ENCODE assay signal across 27 mouse cellular contexts in the genomic region with DNA sequence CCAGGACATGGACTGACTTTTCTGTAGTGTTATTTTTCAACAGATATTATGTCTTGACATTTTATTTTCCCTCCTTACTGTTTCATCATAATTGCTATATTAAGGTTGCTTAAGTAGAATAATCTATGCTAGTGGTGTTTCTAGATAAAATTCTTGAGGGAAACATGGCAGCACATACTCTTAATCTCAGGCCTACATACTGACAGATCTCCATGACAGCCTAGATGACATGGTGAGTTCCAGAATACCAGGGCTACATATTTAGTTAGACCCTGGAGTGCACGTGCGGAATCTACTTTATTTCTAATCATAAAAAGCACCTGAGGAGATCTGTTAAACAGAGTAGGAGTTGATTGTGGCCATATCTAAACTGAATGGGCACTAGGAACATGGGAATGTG. TPM values are rescaled to one million over a fixed set of nuclear protein-coding genes. Genes with fewer than 3 reads are reported as not detected.
DNase-seq lines count a peak whose midpoint lies in the region; ATAC-seq and TF ChIP-seq lines count a peak whose summit lies in the region.
"Had no signal": no experiment of that assay in that cellular context is flagged by ENCODE, and none has a peak within 500 bp of the region (broad histone marks: within the 10 kb centered on the region; RNA-seq: fewer than 3 reads in every experiment).

No protein-coding gene starts in this region.

- peaks cover 12 to 17% of the 10 kb centered on the region in 2 experiments for H3K36me3 ChIP-seq in MEL (ENCODE audit: control insufficient read depth in 1 of 2, insufficient read depth in 2 of 2, low read length in 2 of 2)
- 0 out of 2 replicates have a peak, but pooled peaks cover 3% of the 10 kb centered on the region for H3K36me3 ChIP-seq in liver, embryonic 15.5 days (replicated peaks)
- no peaks in the 10 kb centered on the region for H3K36me3 ChIP-seq in lung, postnatal 0 days (ENCODE audit: insufficient read depth, low read length)

- peak; percentile 58 to 76 for TF ChIP-seq EP300 in MEL (IDR thresholded peaks at IDR 0.05; ENCODE audit: low read depth in 1 of 2, low read length in 2 of 2)
- no peak for TF ChIP-seq EP300 in lung, postnatal 0 days (IDR thresholded peaks at IDR 0.05)

- no peak for TF ChIP-seq CTCF in MEL (IDR thresholded peaks at IDR 0.05 in 2 of 3, conservative IDR thresholded peaks at IDR 0.05 in 1 of 3; ENCODE audit: control insufficient read depth in 1 of 3, insufficient read depth in 1 of 3, low read depth in 2 of 3, low read length in 3 of 3, poor library complexity in 1 of 3, severe bottlenecking in 1 of 3)
- no peak for TF ChIP-seq CTCF in lung, postnatal 0 days (IDR thresholded peaks at IDR 0.05)

- no peak overlapping the region for H3K9ac ChIP-seq in MEL (ENCODE audit: control insufficient read depth, low read depth, low read length, poor library complexity, severe bottlenecking)
- H3K9ac ChIP-seq in liver, embryonic 15.5 days = no peak overlapping the region
- H3K9ac ChIP-seq in lung, postnatal 0 days (replicated peaks; ENCODE audit: low read depth) = no peak overlapping the region
- H3K9ac ChIP-seq: embryonic facial prominence, embryonic 12.5 days; embryonic facial prominence, embryonic 15.5 days; forebrain, embryonic 12.5 days; heart, embryonic 12.5 days; heart, embryonic 15.5 days; hindbrain, embryonic 13.5 days had no signal

- no peak overlapping the region for H3K27ac ChIP-seq in MEL (ENCODE audit: control insufficient read depth, low read depth, low read length)
- H3K27ac ChIP-seq in liver, embryonic 15.5 days (replicated peaks) = no peak overlapping the region
- no peak overlapping the region for H3K27ac ChIP-seq in lung, postnatal 0 days (ENCODE audit: low read length)
- H3K27ac ChIP-seq: embryonic facial prominence, embryonic 12.5 days; embryonic facial prominence, embryonic 15.5 days; forebrain, embryonic 12.5 days; heart, embryonic 15.5 days; hindbrain, embryonic 10.5 days; hindbrain, embryonic 13.5 days had no signal

- ATAC-seq in liver, embryonic 15.5 days (ENCODE audit: insufficient read depth) = peak; percentile 44
- peak; percentile 82 for ATAC-seq in megakaryocyte progenitor cell, adult 5-6 weeks (replicated peaks; ENCODE audit: poor library complexity)
- no peak for ATAC-seq in lung, postnatal 0 days
- no peak for ATAC-seq in cerebellum, adult (ENCODE audit: insufficient number of reproducible peaks, low FRiP score, low TSS enrichment)
- ATAC-seq: forebrain, embryonic 16.5 days; hindbrain, embryonic 16.5 days; Patski had no signal

- peak; percentile 27 for DNase-seq in heart, adult 11 months
- DNase-seq in heart, adult 9 months (ENCODE audit: low spot score in 2 of 2) = no peak
- peak; percentile 51 for DNase-seq in MEL (ENCODE audit: low read depth, low spot score)
- no peak for DNase-seq in lung, postnatal 0 days (ENCODE audit: low spot score)
- DNase-seq in spleen, postnatal 10 days (ENCODE audit: low spot score in 2 of 2) = no peak
- DNase-seq: adrenal gland, adult 2 months; adrenal gland, postnatal 14 days; cerebellum, adult 18-20 months; cerebellum, adult 9-10 months; cerebellum, postnatal 14 days; gastrocnemius, postnatal 10 days; gastrocnemius, postnatal 36 days; heart, postnatal 10 days; heart, postnatal 36 days had no signal

- H3K4me1 ChIP-seq in MEL (ENCODE audit: control insufficient read depth in 1 of 2, insufficient read depth in 2 of 2, low read length in 2 of 2) = peaks cover 6 to 19% of the 10 kb centered on the region in 2 experiments; a peak in 3 of 4 replicates
- H3K4me1 ChIP-seq in liver, embryonic 15.5 days (replicated peaks) = no peaks in the 10 kb centered on the region
- H3K4me1 ChIP-seq in lung, postnatal 0 days (ENCODE audit: insufficient read depth, low read depth, low read length) = no peaks in the 10 kb centered on the region
- H3K4me1 ChIP-seq: embryonic facial prominence, embryonic 12.5 days; embryonic facial prominence, embryonic 15.5 days; forebrain, embryonic 12.5 days; heart, embryonic 15.5 days; hindbrain, embryonic 10.5 days; hindbrain, embryonic 13.5 days had no signal

- 42% methylated on average over 2 of the region's 2 CpGs for WGBS in liver, embryonic 15.5 days (ENCODE audit: insufficient replicate concordance)
- WGBS in lung, postnatal 0 days = 85% methylated on average over 2 of the region's 2 CpGs

- H3K27me3 ChIP-seq in MEL (ENCODE audit: control insufficient read depth in 1 of 2, insufficient read depth in 2 of 2, low read length in 2 of 2) = no peaks in the 10 kb centered on the region
- H3K27me3 ChIP-seq in liver, embryonic 15.5 days = no peaks in the 10 kb centered on the region
- no peaks in the 10 kb centered on the region for H3K27me3 ChIP-seq in lung, postnatal 0 days (replicated peaks; ENCODE audit: insufficient read depth, low read length)
- H3K27me3 ChIP-seq: embryonic facial prominence, embryonic 12.5 days; embryonic facial prominence, embryonic 15.5 days; forebrain, embryonic 12.5 days; heart, embryonic 12.5 days; heart, embryonic 15.5 days; hindbrain, embryonic 13.5 days; Patski had no signal

- H3K4me2 ChIP-seq in liver, embryonic 15.5 days = no peak overlapping the region
- H3K4me2 ChIP-seq in lung, postnatal 0 days (replicated peaks; ENCODE audit: low read depth, low read length) = no peak overlapping the region
- H3K4me2 ChIP-seq: embryonic facial prominence, embryonic 12.5 days; embryonic facial prominence, embryonic 15.5 days; forebrain, embryonic 12.5 days; heart, embryonic 12.5 days; heart, embryonic 15.5 days; hindbrain, embryonic 13.5 days had no signal

- no peak for TF ChIP-seq RAD21 in MEL (IDR thresholded peaks at IDR 0.05; ENCODE audit: low read depth, low read length)

- no peaks in the 10 kb centered on the region for H3K79me2 ChIP-seq in MEL (ENCODE audit: control insufficient read depth, insufficient read depth, low read length, poor library complexity)

- H3K9me3 ChIP-seq in MEL (replicated peaks; ENCODE audit: insufficient read depth, low read length) = no peaks in the 10 kb centered on the region
- no peaks in the 10 kb centered on the region for H3K9me3 ChIP-seq in liver, embryonic 15.5 days (replicated peaks)
- H3K9me3 ChIP-seq in lung, postnatal 0 days (ENCODE audit: low read length) = no peaks in the 10 kb centered on the region
- H3K9me3 ChIP-seq: embryonic facial prominence, embryonic 12.5 days; embryonic facial prominence, embryonic 15.5 days; forebrain, embryonic 12.5 days; heart, embryonic 12.5 days; heart, embryonic 15.5 days; hindbrain, embryonic 10.5 days; hindbrain, embryonic 13.5 days had no signal

- no peak overlapping the region for H3K4me3 ChIP-seq in MEL (ENCODE audit: control insufficient read depth in 1 of 2, insufficient read depth in 1 of 2, low read depth in 2 of 2, low read length in 2 of 2)
- H3K4me3 ChIP-seq in liver, embryonic 15.5 days (replicated peaks) = no peak overlapping the region
- no peak overlapping the region for H3K4me3 ChIP-seq in lung, postnatal 0 days (ENCODE audit: low read depth, low read length)
- H3K4me3 ChIP-seq: embryonic facial prominence, embryonic 12.5 days; embryonic facial prominence, embryonic 15.5 days; forebrain, embryonic 12.5 days; heart, embryonic 12.5 days; heart, embryonic 15.5 days; hindbrain, embryonic 10.5 days; hindbrain, embryonic 13.5 days had no signal

- TF ChIP-seq POLR2A in MEL (IDR thresholded peaks at IDR 0.05; ENCODE audit: control insufficient read depth in 1 of 2, insufficient read depth in 1 of 2, low read depth in 1 of 2, low read length in 2 of 2, poor library complexity in 1 of 2) = no peak

TF ChIP-seq in MEL, 35 proteins besides CTCF, POLR2A, EP300 and RAD21 (continues in another document):
- TF ChIP-seq KAT2A (conservative IDR thresholded peaks at IDR 0.05; ENCODE audit: low read depth, low read length) (no peak), TAL1 (IDR thresholded peaks at IDR 0.05; ENCODE audit: low read length) (no peak), UBTF (IDR thresholded peaks at IDR 0.05; ENCODE audit: borderline replicate concordance, insufficient read depth, low read depth, low read length) (no peak), TCF12 (IDR thresholded peaks at IDR 0.05; ENCODE audit: low read depth, low read length) (peak; percentile 77; the same call in 1 of the 2 replicates), MAZ (IDR thresholded peaks at IDR 0.05; ENCODE audit: low read depth, low read length) (no peak), CHD2 (IDR thresholded peaks at IDR 0.05; ENCODE audit: low read length) (no peak), MYB (IDR thresholded peaks at IDR 0.05; ENCODE audit: low read depth, low read length) (no peak), GATA1 (IDR thresholded peaks at IDR 0.05; ENCODE audit: low read depth, low read length) (no peak; the same call in 1 of the 2 replicates), E2F4 (IDR thresholded peaks at IDR 0.05; ENCODE audit: borderline replicate concordance, low read depth, low read length) (no peak), MYC (IDR thresholded peaks at IDR 0.05; ENCODE audit: low read depth, low read length) (no peak), RCOR1 (IDR thresholded peaks at IDR 0.05; ENCODE audit: low read depth, low read length) (no peak), NRF1 (IDR thresholded peaks at IDR 0.05; ENCODE audit: insufficient read depth, low read depth, low read length, poor library complexity, severe bottlenecking) (no peak), ETS1 (IDR thresholded peaks at IDR 0.05; ENCODE audit: low read depth, low read length) (peak; percentile 28; the same call in 1 of the 2 replicates), USF1 (IDR thresholded peaks at IDR 0.05; ENCODE audit: low read depth, low read length) (no peak), USF2 (IDR thresholded peaks at IDR 0.05; ENCODE audit: borderline replicate concordance in 1 of 2, insufficient read depth in 1 of 2, low read depth in 1 of 2, low read length in 2 of 2) (no peak), MAX (IDR thresholded peaks at IDR 0.05; ENCODE audit: low read length) (no peak), TBP (IDR thresholded peaks at IDR 0.05; ENCODE audit: low read depth, low read length) (no peak), ZC3H11A (IDR thresholded peaks at IDR 0.05; ENCODE audit: low read depth, low read length) (no peak), MXI1 (IDR thresholded peaks at IDR 0.05; ENCODE audit: low read depth, low read length) (peak; percentile 35; the same call in 1 of the 2 replicates), MAFK (IDR thresholded peaks at IDR 0.05; ENCODE audit: borderline replicate concordance, low read depth, low read length) (0 out of 2 replicates have a peak, but pooled peaks have one; percentile 17)

RNA-seq across cellular contexts. Expression of gene Spred1, which starts 47.2 kb away (rescaled TPM):
- total RNA-seq in MEL (2012; rRNA removed) = 19.9 and 21.9 TPM in 2 replicates
- 10 to 100 TPM in 1 of 2 experiments, not detected in 1; 14.3 TPM for polyA plus RNA-seq in MEL (2012; ENCODE audit: insufficient read depth in 1 of 2, insufficient read length in 2 of 2, low read depth in 1 of 2, low replicate concordance in 2 of 2, missing spikeins in 1 of 2)
- 2.2 and 2.4 TPM in 2 replicates for polyA plus RNA-seq in liver, embryonic 15.5 days (2015; fragmentation: Nextera tagmentation; extraction: Ambion mirVana)
- 18.0 and 21.3 TPM in 2 replicates for total RNA-seq in megakaryocyte progenitor cell, adult 5-6 weeks (2015)
- 16.9 and 23.3 TPM in 2 replicates for total RNA-seq in megakaryocyte progenitor cell, adult 5-6 weeks (2017)
- 12.5 and 17.3 TPM in 2 replicates for polyA plus RNA-seq in lung, postnatal 0 days (2015; fragmentation: Nextera tagmentation; extraction: Ambion mirVana)

Comparison
In these comparisons a context has a peak if more than half of its experiments do, and no peak if none do; other contexts are left out.
1. DNase-seq: peak in heart, adult 11 months (single experiment) and MEL (single experiment); none in heart, adult 9 months (0 of 2), lung, postnatal 0 days (single experiment) and spleen, postnatal 10 days (0 of 2).
2. ATAC-seq: peak in liver, embryonic 15.5 days (single experiment) and megakaryocyte progenitor cell, adult 5-6 weeks (single experiment); none in lung, postnatal 0 days (single experiment) and cerebellum, adult (single experiment).